Mouse (Mus musculus): ENCODE results near the gene Wls. TPM values are rescaled to one million over a fixed set of nuclear protein-coding genes. Genes with fewer than 3 reads are reported as not detected.

The Wls gene
- total RNA-seq, 4 experiments from 2014 or later: 15.8 to 28.8 (median 25.4) TPM

DNA sequence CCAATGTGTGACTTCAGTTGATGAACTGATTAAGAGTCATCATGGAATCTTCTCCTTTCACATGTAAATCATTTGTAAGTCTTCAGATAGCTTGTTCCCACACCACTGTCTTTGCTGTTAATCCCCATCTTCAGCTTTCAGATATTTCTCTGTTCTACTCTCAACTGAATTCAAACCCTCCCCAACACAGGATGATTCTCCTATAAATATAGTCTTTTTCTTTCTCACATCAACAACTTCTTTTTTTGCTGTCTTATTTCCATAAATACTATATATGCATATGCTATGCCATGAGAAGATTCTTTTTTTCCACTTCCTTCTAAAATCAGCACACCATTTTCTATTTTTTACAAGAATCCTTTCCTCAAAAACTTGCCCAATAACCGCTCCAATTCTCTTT is 67.9 kb downstream of the Wls start:
- DNase-seq (ENCODE audit: low spot score in 2 of 2): no peak

- DNase-seq (ENCODE audit: low spot score in 2 of 2): no peak
Observed at GRCm38 (mm10) chr3:159917328-159918090, 78.0 kb downstream of the Wls start.

Other genes starting within 250 kb of the Wls start
- not detected for gene Rpe65, start 240.5 kb upstream of the Wls start, total RNA-seq (2022)